Mouse (Mus musculus) gastrocnemius, postnatal 10 days (tissue): ENCODE measurements at regions not wholly inside any gene's neighbourhood (a gene's known extent, or its start where the extent isn't known, plus 50 kb on each side); places are given as distances from the start of the nearest gene placed in this dataset.

ENCODE experiments used
- DNase-seq: peaks from one replicate; pipeline ENCODE4 v3.0.0; 2021; ENCODE audit warnings: mixed read lengths

GRCm38 (mm10) chr1:76322943-76323559, 777.0 kb downstream of the Slc4a3 start:
- no peak for DNase-seq

GRCm38 (mm10) chr1:76323592-76323991, 777.5 kb downstream of the Slc4a3 start:
- no peak for DNase-seq

GRCm38 (mm10) chr1:76336011-76336410, 789.9 kb downstream of the Slc4a3 start:
- DNase-seq: no peak

GRCm38 (mm10) chr1:76362106-76362505, 816.0 kb downstream of the Slc4a3 start:
- DNase-seq: no peak

GRCm38 (mm10) chr1:76373931-76374330, 827.9 kb downstream of the Slc4a3 start:
- DNase-seq: peak; percentile 62

- no peak for DNase-seq
Observed at GRCm38 (mm10) chr1:76378154-76378553, 832.1 kb downstream of the Slc4a3 start.

- DNase-seq: no peak
Observed at GRCm38 (mm10) chr1:76392536-76392935, 846.5 kb downstream of the Slc4a3 start.

DNA sequence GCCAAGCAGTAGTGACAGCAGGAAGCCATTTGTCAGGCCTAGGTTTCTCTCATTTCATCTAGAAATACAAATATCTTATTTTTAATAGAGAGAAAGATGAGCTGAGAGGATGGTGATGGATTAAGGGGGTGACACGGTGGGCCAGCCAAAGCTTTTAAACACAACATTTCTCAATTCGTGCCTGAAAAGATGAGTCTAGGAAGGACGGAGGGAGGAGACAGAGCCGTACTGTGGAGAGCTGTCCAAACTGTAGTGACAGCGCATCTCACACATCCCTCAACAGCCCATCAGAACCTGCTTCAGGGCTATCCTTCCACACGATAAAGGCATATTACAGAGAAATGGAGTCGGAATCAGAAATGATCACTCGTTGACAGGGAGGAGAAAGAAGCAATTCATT, 848.0 kb downstream of the Slc4a3 start:
- no peak for DNase-seq

DNA sequence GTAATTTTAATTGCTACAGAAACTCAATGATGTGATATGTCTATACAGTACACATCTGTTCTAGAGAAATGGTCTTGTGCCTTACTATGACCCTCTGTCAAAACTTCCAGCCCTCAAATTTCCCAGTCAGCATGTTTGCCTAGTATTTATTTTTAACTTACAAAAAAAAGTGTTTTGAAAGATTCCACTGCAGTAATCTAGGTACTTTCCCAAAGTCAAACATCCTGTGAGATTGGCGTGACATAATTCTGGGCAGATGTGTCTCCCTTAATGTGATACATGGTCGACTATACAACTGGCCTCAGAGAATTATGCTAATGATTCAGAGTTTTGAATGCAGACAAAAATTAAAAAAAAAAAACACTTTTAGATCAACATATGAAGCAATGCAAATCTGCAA, 856.8 kb downstream of the Slc4a3 start:
- DNase-seq: no peak

- no peak for DNase-seq
Observed at GRCm38 (mm10) chr1:76404003-76404402, 857.9 kb downstream of the Slc4a3 start.

GRCm38 (mm10) chr1:76410813-76411212, 864.7 kb downstream of the Slc4a3 start:
- DNase-seq: no peak

- no peak for DNase-seq
Observed at GRCm38 (mm10) chr1:76420525-76420924, 874.5 kb downstream of the Slc4a3 start.

DNA sequence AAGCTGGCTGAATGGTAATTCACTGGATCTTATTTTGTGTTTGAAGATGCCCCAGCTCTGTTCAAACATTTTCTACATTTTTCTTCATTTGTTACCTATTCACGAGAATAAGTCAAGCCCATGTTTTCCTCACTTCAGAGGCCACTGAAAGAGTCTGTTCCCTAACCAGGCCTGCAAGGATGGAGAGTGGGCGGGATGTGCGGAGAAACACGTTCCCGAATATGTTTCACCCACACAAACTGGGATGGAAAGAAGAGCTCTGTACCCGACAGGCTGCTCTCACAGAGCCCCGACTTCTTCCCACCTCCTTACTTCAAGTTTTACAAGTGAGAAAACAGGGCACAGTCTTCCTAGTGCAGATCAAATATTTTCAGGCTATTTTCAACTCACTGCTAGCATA, 881.4 kb downstream of the Slc4a3 start:
- DNase-seq: no peak

DNA sequence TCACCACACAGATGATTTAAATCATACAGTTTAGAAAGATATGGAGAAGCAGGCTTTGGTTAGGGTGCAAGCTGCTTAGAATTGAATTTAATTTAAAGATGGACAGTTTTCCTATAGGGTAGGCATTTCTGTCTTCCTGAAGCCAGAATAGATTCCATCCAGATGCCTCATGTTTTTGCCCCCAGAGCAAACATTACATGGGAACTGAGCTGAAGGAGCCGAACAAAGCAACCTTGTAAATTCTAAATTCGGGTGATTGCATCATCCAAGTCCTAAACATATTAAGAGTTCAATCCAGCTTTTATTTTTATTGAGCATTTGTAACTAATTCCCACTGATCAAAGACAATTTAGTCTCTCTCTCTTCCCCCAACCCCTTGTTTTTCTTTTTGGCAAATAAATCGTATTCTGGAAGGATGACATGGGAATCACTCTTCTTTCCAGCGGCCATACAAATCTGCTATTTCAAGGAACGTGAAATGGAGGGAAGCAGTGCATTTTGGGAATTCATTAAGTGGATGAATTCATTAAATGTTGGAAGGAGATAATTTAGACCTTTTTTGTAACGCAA, 884.1 kb downstream of the Slc4a3 start:
- no peak for DNase-seq

- no peak for DNase-seq
Observed at GRCm38 (mm10) chr1:76433481-76433941, 887.4 kb downstream of the Slc4a3 start.

- peak; percentile 6 for DNase-seq
Observed at GRCm38 (mm10) chr1:76450539-76451214, 904.6 kb downstream of the Slc4a3 start.

- no peak for DNase-seq
Observed at GRCm38 (mm10) chr1:76453160-76453710, 907.2 kb downstream of the Slc4a3 start.

DNA sequence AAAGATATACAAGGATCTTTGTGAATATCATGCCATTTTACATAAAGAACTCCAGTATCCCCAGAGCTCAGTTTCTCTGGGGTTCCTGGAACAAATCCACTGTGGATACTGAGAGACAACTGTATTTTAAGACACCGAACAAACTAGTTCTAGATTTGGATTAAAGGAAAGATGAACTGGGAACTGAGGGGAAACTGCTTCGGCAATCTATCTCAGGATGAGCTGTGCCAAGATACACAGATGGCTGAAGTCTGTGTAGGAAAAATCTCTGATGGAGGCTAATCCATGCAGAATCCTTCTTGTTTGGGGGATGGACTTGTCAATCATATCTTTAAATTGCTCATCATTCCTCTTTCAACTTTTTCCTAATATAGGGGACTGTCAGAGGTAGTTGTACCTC, 920.5 kb downstream of the Slc4a3 start:
- no peak for DNase-seq

DNA sequence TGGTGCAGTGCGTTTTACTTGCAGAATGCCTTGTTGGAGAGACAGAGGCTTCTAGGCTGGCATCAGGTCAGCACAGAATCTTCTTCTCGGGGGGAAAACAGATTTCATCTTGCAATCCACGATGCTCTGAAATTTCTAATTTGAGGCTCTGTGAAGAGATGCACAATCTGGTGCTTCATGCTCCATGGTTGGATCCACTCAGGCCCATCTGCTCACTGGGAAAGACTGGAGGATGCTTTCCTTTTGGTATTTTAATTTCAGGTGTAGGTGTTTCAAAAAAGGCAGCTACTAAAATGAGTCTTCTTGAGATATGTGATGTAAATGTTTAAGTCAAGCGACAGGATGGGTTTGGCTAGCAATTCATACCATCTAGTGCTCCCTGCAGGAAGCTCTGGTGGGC, 938.1 kb downstream of the Slc4a3 start:
- no peak for DNase-seq

DNA sequence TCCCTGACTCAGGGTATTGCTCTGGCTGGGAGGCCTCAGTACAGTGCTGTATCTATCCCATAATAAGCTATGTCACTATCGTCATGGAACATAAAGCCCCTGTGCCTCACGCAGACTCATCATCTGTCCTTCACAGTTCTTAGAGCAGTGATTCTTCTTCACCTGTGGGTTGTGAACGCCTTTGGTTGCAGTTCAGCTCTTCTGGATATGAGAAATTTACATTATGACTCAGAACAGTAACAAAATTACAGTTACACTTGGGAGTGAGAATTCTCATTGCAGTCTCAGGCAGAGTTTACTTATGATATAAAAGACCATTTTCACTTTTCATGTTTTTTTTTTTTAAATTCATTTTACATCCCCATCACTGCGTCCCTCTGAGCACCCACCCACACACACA, 941.4 kb downstream of the Slc4a3 start:
- DNase-seq: no peak

DNA sequence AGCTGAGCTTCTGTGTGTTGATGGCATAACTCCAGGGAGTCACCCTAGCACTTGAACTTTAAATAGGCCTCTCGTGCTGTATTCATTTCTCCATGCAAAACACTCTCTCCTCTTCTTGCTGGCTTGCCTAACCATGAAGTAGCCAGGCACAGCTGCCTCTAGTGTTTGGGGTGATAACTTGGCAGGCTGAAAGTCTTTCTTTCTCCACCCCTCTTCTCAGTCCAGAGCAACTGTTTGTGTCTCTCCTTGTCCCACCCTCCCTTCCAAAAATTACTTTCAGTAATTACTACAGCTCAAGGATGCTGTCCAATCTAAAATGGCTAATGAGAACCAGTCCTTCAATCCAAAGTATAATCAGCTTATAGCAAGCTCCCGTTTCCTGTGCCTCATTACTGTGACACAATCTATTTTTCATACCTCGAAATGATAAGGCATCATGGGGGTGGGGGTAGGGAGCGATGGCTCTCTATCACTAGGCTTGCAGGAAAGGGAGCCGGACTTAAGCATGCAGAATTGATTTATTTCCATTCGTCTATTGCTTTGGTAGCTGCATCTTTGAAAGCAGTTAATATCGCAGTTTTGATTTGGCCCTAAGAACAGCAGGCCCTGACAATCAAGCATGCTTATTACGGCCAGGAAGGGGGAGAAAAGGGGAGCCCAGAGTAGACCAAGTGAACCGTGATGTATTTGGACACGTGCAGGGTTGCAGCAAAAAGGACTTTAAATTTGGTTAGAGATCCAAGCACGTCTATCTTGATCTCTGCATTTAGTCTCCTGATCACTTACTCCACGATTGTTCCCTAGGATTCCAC, 943.8 kb downstream of the Slc4a3 start:
- DNase-seq: no peak

- no peak for DNase-seq
Observed at GRCm38 (mm10) chr1:76490719-76491118, 944.7 kb downstream of the Slc4a3 start.

- no peak for DNase-seq
Observed at GRCm38 (mm10) chr1:76491187-76491586, 945.1 kb downstream of the Slc4a3 start.
